Mouse (Mus musculus): ENCODE measurements around the gene Kpnb1.

GRCm38 (mm10) chr11:97186947-97187763 is 526 bp downstream of the Kpnb1 start:
- TF ChIP-seq CTCF (IDR thresholded peaks at IDR 0.05): 0 out of 2 replicates have a peak, but pooled peaks have one; percentile 1
- TF ChIP-seq POLR2A (IDR thresholded peaks at IDR 0.05; ENCODE audit: insufficient read depth, low read depth, low read length): no peak
